Mouse (Mus musculus) leukemia stem cell, adult 10-12 weeks (primary cell): ENCODE measurements around the gene Nif3l1. TPM values are rescaled to one million over a fixed set of nuclear protein-coding genes. Genes with fewer than 3 reads are reported as not detected.

Experiments
- polyA plus RNA-seq: library from polyadenylated mRNA; stranded (reverse); fragments of >175 nt; gene quantifications from 2 replicates; pipeline ENCODE4 v1.2.3, GENCODE M21; 2012; ENCODE audit warnings: low replicate concordance

Gene Nif3l1
- 1.3 and 10.2 TPM in 2 replicates for polyA plus RNA-seq

DNA sequence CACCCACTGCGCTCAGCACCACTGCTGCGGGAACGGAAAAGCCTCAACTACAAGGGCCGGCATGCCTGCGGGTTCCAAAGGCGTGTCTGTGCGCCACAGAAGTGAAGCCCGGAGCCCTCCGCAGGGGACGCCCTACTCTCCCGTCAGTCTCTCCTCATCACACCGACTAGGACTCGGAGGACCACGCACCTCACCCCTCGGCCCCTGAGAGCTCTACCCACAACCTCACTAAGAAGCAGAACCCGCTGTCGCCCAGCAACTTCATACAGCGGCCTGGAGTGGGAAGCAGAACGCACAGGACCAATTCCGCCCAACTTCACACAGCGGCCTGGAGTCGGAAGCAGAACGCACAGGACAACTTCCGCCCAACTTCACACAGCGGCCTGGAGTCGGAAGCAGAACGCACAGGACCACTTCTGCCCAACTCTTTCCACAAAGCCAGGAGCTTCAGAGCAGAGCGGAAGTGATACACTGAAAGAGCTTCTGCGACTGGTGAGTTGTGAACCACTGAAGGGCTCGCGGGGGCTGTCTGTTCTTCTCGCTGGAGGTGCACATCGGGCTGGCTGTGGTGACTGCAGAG lies at the start of gene Nif3l1, which contains the start of gene Ppil3:
Gene Nif3l1, plus strand, starts transcription at position 9 of the 580 bp plus-strand sequence.
Gene Ppil3, minus strand, starts transcription at position 344 of the 580 bp plus-strand sequence.

GRCm38 (mm10) chr1:58423371-58424248 lies 21.3 kb upstream of the Nif3l1 start, which contains the start of gene Clk1:
Clk1 (minus strand) TSS chr1:58424066.

GRCm38 (mm10) chr1:58504577-58505254 lies 59.8 kb downstream of the Nif3l1 start, which contains the start of gene Orc2:
Orc2 (minus strand) TSS chr1:58505109.

Other genes with a start within 250 kb of the Nif3l1 start
- not detected in 2 replicates for gene Aox4, start 234.8 kb upstream of the Nif3l1 start, polyA plus RNA-seq
- not detected in 2 replicates for gene Aox2, start 166.8 kb upstream of the Nif3l1 start, polyA plus RNA-seq
- gene Bzw1, start 52.3 kb upstream of the Nif3l1 start, polyA plus RNA-seq = 1.6 and 17.7 TPM in 2 replicates
- gene Clk1, start 21.1 kb upstream of the Nif3l1 start, polyA plus RNA-seq = 2.1 and 6.5 TPM in 2 replicates
- 3.4 and 4.9 TPM in 2 replicates for gene Ppil3, start 335 bp downstream of the Nif3l1 start, polyA plus RNA-seq
- gene Orc2, start 60.0 kb downstream of the Nif3l1 start, polyA plus RNA-seq = 28.8 and 44.2 TPM in 2 replicates
- 2.3 and 3.7 TPM in 2 replicates for gene Fam126b, start 141.2 kb downstream of the Nif3l1 start, polyA plus RNA-seq
- gene Ndufb3, start 141.2 kb downstream of the Nif3l1 start, polyA plus RNA-seq = 0.75 and 4.7 TPM in 2 replicates